Mouse (Mus musculus) testis, postnatal 14 days (tissue): Measurements from ENCODE around the gene Tomm40l.
A peak's percentile ranks its signal among the peaks of the same experiment; 100 is the strongest.

Source experiments
- DNase-seq: peaks from one replicate; pipeline ENCODE4 v3.0.0; 2021; ENCODE audit warnings: low spot score

Gene Tomm40l

DNA sequence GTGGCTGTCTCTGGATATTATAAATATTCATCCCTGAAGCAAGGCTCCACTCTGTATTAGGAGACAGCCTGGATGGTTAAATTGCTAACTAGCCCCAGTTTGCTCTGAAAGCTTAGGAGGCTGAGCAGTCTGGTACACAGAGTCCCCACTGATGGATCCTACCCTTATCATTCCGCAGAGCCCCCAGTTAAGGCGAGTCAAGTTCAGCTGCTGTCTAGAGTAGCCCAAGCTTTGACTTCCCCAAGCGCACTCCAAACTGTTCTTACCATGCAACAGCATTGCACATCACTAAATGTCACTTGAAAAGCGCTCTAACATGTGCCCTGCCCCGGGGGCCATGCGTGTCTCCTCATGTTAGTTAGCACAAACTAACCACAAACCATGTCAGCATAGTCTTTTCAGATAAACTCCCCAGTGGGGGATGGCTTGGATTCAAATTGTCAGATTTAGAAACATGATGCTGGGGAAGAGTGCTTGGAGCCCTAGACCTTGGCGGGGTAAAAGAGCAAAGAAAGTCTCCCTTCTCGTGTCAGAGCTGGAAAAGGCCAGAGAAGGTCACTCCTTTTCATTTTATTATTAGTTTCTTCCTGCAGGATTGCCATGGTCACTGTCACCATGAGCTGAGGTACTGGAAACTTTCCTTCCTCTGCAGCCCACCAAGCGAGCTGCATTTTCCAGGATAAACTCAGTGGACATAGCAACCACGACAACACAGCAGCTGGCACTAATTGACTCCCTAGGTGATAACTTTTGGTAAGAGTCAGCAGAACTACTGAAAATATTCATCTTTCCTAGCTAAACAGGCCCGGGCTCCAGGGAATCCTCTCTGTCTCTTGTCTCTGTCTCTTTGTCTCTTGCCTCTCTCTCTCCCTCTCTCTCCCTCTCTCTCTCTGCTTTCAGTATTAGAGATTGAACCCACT lies 28.1 kb downstream of the Tomm40l start:
- no peak for DNase-seq

- DNase-seq: no peak
Observed at GRCm38 (mm10) chr1:171193093-171193840, 29.0 kb downstream of the Tomm40l start.

- no peak for DNase-seq
Observed at GRCm38 (mm10) chr1:171192283-171192682, 30.0 kb downstream of the Tomm40l start.

DNA sequence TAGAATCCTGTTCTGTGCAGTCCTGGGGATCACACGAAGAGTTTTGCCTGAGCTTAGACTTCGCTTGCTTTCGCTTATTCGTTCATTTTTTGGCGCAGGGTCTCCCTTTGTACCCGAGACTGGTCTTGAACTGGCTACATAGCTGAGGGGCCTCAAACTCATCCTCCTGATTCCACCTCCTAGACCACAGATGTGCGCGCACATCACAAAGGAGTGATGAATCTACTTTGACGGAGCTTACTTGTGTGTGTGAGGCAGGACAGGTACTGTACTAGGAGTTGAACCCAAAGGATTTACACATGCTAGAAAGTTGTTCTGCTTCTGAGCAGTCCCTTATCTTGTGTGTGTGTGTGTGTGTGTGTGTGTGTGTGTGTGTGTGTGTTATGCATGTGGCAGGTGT lies 31.5 kb downstream of the Tomm40l start:
- no peak for DNase-seq

- DNase-seq: peak; percentile 41
Observed at GRCm38 (mm10) chr1:171189476-171190114, 32.7 kb downstream of the Tomm40l start.

DNA sequence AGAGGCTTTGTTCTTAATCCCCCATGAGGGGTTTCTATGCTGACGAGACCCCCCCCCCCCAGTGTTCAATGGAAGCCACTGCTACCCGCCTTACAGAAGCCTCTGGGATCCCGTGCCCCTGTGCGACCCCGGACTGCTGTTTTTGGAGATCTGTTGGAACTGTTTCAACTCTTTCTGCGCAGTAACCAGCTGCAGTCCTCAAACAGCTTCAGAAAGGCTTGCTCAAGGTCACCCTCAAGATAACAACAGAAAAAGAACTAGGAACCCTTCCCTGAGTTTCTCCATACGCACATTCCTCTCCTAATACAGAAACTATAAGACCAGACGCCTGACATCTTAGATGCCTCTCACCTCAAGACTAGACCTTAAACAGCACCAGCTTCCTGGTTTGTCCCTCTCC lies 33.3 kb downstream of the Tomm40l start:
- peak; percentile 45 for DNase-seq

DNA sequence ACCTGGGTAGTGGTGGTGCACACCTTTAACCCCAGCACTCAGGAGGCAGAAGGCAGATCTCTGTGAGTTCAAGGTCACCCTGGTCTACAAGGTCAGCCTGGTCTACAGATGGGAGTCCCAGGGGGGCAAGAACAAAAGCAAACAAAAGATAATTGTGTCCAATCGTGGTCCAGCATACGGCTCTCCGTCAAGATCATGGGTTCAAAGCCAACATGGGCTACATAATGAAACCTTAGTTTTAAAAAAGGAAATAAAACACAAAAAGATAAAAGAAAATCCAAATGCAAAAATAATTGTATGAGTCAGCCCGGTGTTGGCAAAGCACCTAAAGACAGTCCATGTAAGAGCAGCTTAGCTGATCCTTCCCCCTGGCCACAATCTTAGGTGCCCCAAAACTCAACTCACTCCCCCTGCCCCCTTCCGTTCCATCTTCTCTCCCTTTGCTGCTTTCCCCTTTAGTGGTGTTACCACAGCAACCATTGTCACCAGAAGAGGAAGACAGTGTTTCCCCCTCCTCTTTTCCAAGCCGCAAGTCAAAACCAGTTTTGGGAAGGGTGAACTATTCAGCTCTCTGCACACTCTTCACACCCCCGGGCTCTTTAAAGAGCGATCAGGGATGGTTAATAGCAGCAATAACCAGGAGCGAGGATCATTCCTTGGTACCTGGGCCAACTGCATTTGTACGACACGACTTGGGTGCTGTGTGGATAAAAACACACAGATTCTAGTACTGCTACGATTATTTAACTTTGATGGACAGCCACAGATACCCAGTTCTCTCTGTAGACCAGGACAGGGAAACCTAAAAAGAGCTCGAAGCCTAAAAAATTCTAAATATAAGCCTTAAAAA lies 34.2 kb downstream of the Tomm40l start:
- DNase-seq: no peak

DNA sequence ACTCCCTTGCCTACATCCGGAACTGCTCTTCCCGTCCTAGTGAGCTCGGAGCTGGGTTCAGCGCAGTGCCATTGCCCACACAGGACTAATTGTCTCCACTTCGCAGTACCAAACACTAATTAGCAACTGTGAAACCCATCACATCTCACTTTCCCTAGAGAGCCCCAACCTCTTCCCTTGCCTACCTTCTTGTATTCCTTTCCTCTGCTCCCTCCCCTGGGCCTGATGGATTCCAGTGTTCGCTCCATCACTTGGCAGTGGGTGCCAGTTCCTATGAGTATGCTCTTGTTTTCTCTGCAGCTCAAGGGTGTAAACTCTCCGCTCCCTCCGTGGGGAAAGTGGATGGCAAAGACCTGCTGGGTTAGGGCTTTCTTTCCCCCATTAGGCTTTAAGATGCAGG lies 36.7 kb downstream of the Tomm40l start:
- DNase-seq: no peak

GRCm38 (mm10) chr1:171184314-171184713 lies 38.0 kb downstream of the Tomm40l start:
- no peak for DNase-seq

GRCm38 (mm10) chr1:171183620-171184019 lies 38.7 kb downstream of the Tomm40l start:
- no peak for DNase-seq

DNA sequence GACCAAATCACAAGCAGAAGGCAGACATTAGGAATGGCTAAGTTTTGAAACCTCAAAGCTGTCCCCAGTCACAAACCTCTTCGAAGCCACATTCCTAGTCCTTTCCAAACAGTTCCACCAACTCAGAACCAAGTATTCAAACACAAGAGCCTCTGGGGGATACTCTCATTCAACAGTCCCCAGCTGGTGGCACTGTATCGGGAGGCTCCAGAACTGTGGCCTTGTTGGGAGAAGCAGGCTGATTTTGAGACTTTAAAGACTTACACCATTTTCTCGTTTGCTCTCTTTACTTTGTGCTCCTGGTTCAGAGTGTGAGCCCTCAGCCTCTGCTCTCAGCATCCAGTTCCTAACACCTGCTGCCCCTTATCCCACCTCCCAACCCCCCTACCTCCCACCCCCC lies 39.3 kb downstream of the Tomm40l start:
- DNase-seq: no peak

DNA sequence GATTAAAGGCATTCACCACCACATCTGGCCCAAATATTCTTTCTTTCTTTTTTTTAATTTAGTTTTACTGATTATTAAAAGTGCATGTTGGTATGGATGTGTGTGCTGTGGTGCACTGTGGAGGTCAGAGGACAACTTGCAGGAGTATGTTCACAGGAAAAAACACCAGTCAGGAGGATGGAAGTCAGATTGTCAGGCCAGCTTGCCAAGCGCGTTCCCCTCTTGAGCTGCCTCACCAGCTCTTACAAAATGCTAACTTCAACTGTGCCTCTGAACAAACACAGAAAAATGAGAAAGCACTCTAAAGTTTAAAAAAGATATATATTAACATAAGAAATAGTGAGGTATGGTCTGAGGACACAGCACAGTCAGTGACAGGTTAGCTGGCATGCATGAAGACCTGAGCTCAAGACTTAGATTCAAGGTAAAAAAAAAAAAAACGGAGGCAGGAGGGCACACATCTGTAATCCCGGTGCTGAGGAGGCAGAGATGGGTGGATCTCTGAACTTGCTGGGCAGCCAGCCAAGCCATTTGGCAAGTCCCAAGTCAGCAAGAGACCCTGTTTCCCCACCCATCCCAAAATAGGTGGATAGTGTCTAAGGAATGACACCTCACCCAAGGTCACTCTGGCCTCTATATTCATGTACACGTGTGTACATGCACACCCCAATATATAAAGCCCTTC lies 42.7 kb downstream of the Tomm40l start:
- DNase-seq: no peak

DNA sequence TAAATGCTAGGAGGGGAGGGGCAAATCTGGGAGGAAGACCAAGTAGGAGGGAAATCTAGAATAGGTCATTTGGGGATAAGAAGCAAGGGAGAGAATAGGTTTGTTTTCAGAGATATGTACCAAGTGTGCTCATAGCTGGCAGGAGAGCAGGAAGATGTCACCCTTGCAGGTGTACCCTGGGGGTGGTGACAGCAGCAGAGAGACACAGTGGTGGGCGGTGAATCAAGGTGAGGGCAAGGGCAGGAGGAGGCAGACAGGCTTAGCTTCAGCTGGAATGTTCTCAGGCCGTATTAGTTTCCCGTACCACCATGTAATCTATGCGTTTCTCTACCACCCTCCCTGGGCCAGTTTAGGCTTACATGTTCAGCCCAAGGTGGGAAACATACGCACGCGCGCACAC lies 49.5 kb downstream of the Tomm40l start:
- DNase-seq: no peak

GRCm38 (mm10) chr1:171171138-171171537 lies 51.2 kb downstream of the Tomm40l start:
- no peak for DNase-seq

DNA sequence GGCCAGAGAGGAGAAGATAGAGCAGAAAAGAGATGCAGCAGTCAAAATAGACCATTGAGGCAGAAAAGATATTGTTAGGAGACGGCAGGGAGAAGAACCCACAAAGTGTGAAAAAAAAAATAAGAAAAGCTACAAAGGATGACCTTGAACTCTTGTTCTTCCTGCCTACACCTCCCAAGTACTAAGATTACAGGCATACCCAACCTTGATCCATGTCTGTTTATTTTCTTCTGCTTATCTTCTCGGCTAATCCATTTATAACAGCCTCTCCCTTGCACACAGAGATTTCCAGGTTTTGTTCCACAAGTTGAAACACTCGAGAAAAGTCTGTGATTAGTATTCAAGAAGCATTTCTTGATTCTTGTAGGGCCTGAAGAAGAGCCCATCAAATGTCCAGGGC lies 52.4 kb downstream of the Tomm40l start:
- DNase-seq: no peak

GRCm38 (mm10) chr1:171168906-171169305 lies 53.4 kb downstream of the Tomm40l start:
- no peak for DNase-seq
